Mouse (Mus musculus): ENCODE results near the gene Mei1. TPM values are rescaled to one million over a fixed set of nuclear protein-coding genes. Genes with fewer than 3 reads are reported as not detected.

Gene Mei1
- polyA plus RNA-seq, 1 experiment = 0.07 TPM

GRCm38 (mm10) chr15:82139196-82139595, 69.4 kb downstream of the Mei1 start:
- DNase-seq (ENCODE audit: low read depth) = peak; percentile 46
- TF ChIP-seq POLR2A (IDR thresholded peaks at IDR 0.05; ENCODE audit: borderline replicate concordance, extremely low read depth, insufficient read depth, insufficient read length, poor library complexity, severe bottlenecking) (no peak), CTCF (IDR thresholded peaks at IDR 0.05; ENCODE audit: borderline replicate concordance, extremely low read depth, insufficient read depth, insufficient read length) (peak; percentile 19; the same call in 1 of the 2 replicates)

- no peak for DNase-seq (ENCODE audit: low read depth)
- TF ChIP-seq POLR2A (IDR thresholded peaks at IDR 0.05; ENCODE audit: borderline replicate concordance, extremely low read depth, insufficient read depth, insufficient read length, poor library complexity, severe bottlenecking) (no peak), CTCF (IDR thresholded peaks at IDR 0.05; ENCODE audit: borderline replicate concordance, extremely low read depth, insufficient read depth, insufficient read length) (0 out of 2 replicates have a peak, but pooled peaks have one; percentile 3)
Measured at GRCm38 (mm10) chr15:82140355-82140754, 70.6 kb downstream of the Mei1 start.

GRCm38 (mm10) chr15:82144157-82144556, 74.4 kb downstream of the Mei1 start:
- TF ChIP-seq POLR2A (IDR thresholded peaks at IDR 0.05; ENCODE audit: borderline replicate concordance, extremely low read depth, insufficient read depth, insufficient read length, poor library complexity, severe bottlenecking) (no peak), CTCF (IDR thresholded peaks at IDR 0.05; ENCODE audit: borderline replicate concordance, extremely low read depth, insufficient read depth, insufficient read length) (no peak)
- DNase-seq (ENCODE audit: low read depth) = no peak

- no peak for TF ChIP-seq POLR2A (IDR thresholded peaks at IDR 0.05; ENCODE audit: borderline replicate concordance, extremely low read depth, insufficient read depth, insufficient read length, poor library complexity, severe bottlenecking)
- no peak for TF ChIP-seq CTCF (IDR thresholded peaks at IDR 0.05; ENCODE audit: borderline replicate concordance, extremely low read depth, insufficient read depth, insufficient read length)
- DNase-seq (ENCODE audit: low read depth) = peak; percentile 25
Measured at GRCm38 (mm10) chr15:82145408-82145807, 75.6 kb downstream of the Mei1 start.

- peak; percentile 56 for DNase-seq (ENCODE audit: low read depth)
- TF ChIP-seq CTCF (IDR thresholded peaks at IDR 0.05; ENCODE audit: borderline replicate concordance, extremely low read depth, insufficient read depth, insufficient read length) = no peak
- no peak for TF ChIP-seq POLR2A (IDR thresholded peaks at IDR 0.05; ENCODE audit: borderline replicate concordance, extremely low read depth, insufficient read depth, insufficient read length, poor library complexity, severe bottlenecking)
Measured at GRCm38 (mm10) chr15:82145851-82146769, 76.3 kb downstream of the Mei1 start.

- peak; percentile 100 for DNase-seq (ENCODE audit: low read depth)
- TF ChIP-seq POLR2A (IDR thresholded peaks at IDR 0.05; ENCODE audit: borderline replicate concordance, extremely low read depth, insufficient read depth, insufficient read length, poor library complexity, severe bottlenecking) (peak; percentile 88), CTCF (IDR thresholded peaks at IDR 0.05; ENCODE audit: borderline replicate concordance, extremely low read depth, insufficient read depth, insufficient read length) (no peak)
Measured at GRCm38 (mm10) chr15:82146770-82147610, 77.2 kb downstream of the Mei1 start, which contains the start of gene Srebf2. TSS of gene Srebf2 (plus strand) at chr15:82147181.

- TF ChIP-seq POLR2A (IDR thresholded peaks at IDR 0.05; ENCODE audit: borderline replicate concordance, extremely low read depth, insufficient read depth, insufficient read length, poor library complexity, severe bottlenecking) = no peak
- no peak for TF ChIP-seq CTCF (IDR thresholded peaks at IDR 0.05; ENCODE audit: borderline replicate concordance, extremely low read depth, insufficient read depth, insufficient read length)
- no peak for DNase-seq (ENCODE audit: low read depth)
Measured at GRCm38 (mm10) chr15:82147611-82148111, 77.9 kb downstream of the Mei1 start.

GRCm38 (mm10) chr15:82148510-82148911, 78.7 kb downstream of the Mei1 start:
- TF ChIP-seq CTCF (IDR thresholded peaks at IDR 0.05; ENCODE audit: borderline replicate concordance, extremely low read depth, insufficient read depth, insufficient read length) (no peak), POLR2A (IDR thresholded peaks at IDR 0.05; ENCODE audit: borderline replicate concordance, extremely low read depth, insufficient read depth, insufficient read length, poor library complexity, severe bottlenecking) (no peak)

GRCm38 (mm10) chr15:82150042-82150441, 80.2 kb downstream of the Mei1 start:
- TF ChIP-seq CTCF (IDR thresholded peaks at IDR 0.05; ENCODE audit: borderline replicate concordance, extremely low read depth, insufficient read depth, insufficient read length) = no peak
- TF ChIP-seq POLR2A (IDR thresholded peaks at IDR 0.05; ENCODE audit: borderline replicate concordance, extremely low read depth, insufficient read depth, insufficient read length, poor library complexity, severe bottlenecking) = no peak
- DNase-seq (ENCODE audit: low read depth) = no peak

More at GRCm38 (mm10) chr15:82148510-82148911, 78.7 kb downstream of the Mei1 start:
- no peak for DNase-seq (ENCODE audit: low read depth)

GRCm38 (mm10) chr15:82151176-82151575, 81.4 kb downstream of the Mei1 start:
- TF ChIP-seq POLR2A (IDR thresholded peaks at IDR 0.05; ENCODE audit: borderline replicate concordance, extremely low read depth, insufficient read depth, insufficient read length, poor library complexity, severe bottlenecking) = no peak
- TF ChIP-seq CTCF (IDR thresholded peaks at IDR 0.05; ENCODE audit: borderline replicate concordance, extremely low read depth, insufficient read depth, insufficient read length) = no peak
- DNase-seq (ENCODE audit: low read depth) = no peak

- DNase-seq (ENCODE audit: low read depth) = no peak
- TF ChIP-seq POLR2A (IDR thresholded peaks at IDR 0.05; ENCODE audit: borderline replicate concordance, extremely low read depth, insufficient read depth, insufficient read length, poor library complexity, severe bottlenecking) = no peak
Measured at GRCm38 (mm10) chr15:82152022-82152421, 82.2 kb downstream of the Mei1 start.
